Mouse (Mus musculus) embryonic fibroblast, embryonic 13.5 days (primary cell): Measurements from ENCODE around the gene Sez6.

Experiments
- CTCF ChIP-seq: IDR thresholded peaks from 2 replicates; pipeline ENCODE4 v1.5.1; 2011; ENCODE audit warnings: mild to moderate bottlenecking, control low read depth, low read length, moderate library complexity, borderline replicate concordance; ENCODE audit not compliant: insufficient read depth
- POLR2A ChIP-seq: IDR thresholded peaks from 2 replicates; pipeline ENCODE4 v1.6.1; 2011; ENCODE audit warnings: low read depth, mild to moderate bottlenecking, control low read depth, low read length, moderate library complexity

- TF ChIP-seq POLR2A: no peak
- TF ChIP-seq CTCF: no peak
Observed at GRCm38 (mm10) chr11:77901775-77902355, 28.7 kb upstream of the Sez6 start.
